Mouse (Mus musculus) hindbrain, embryonic 13.5 days (tissue): ENCODE data around the gene Pmm2. TPM values are rescaled to one million over a fixed set of nuclear protein-coding genes. Genes with fewer than 3 reads are reported as not detected.

ENCODE experiments used
- ATAC-seq: fragments of 200-750 bp; cut with Nextera tagmentation; 2 replicates; pipeline ENCODE4 v1.8.0; 2017; ENCODE audit warnings: moderate TSS enrichment; ENCODE audit not compliant: low FRiP score
- H3K27ac ChIP-seq: fragments of 300-500 bp; sonication (generic); 2 replicates; pipeline ENCODE4 v1.5.1; 2015; ENCODE audit warnings: inconsistent platforms, mild to moderate bottlenecking, moderate library complexity
- H3K27me3 ChIP-seq: fragments of 300-500 bp; sonication (generic); 2 replicates; pipeline ENCODE4 v1.6.1; 2015; ENCODE audit warnings: mild to moderate bottlenecking, inconsistent platforms
- H3K36me3 ChIP-seq: fragments of 300-500 bp; sonication (generic); 2 replicates; pipeline ENCODE4 v1.6.1; 2015; ENCODE audit warnings: mild to moderate bottlenecking, inconsistent platforms
- H3K4me1 ChIP-seq: fragments of 300-500 bp; sonication (generic); replicated peaks from 2 replicates; pipeline ENCODE4 v1.6.1; 2015; ENCODE audit warnings: inconsistent platforms
- H3K4me2 ChIP-seq: fragments of 300-500 bp; sonication (generic); 2 replicates; pipeline ENCODE4 v1.6.1; 2015; ENCODE audit warnings: inconsistent platforms, mild to moderate bottlenecking, moderate library complexity
- H3K4me3 ChIP-seq: fragments of 300-500 bp; sonication (generic); 2 replicates; pipeline ENCODE4 v1.5.1; 2015; ENCODE audit warnings: mild to moderate bottlenecking, inconsistent platforms
- H3K9ac ChIP-seq: fragments of 300-500 bp; sonication (generic); 2 replicates; pipeline ENCODE4 v1.6.1; 2015; ENCODE audit warnings: mild to moderate bottlenecking, inconsistent platforms
- H3K9me3 ChIP-seq: fragments of 300-500 bp; sonication (generic); 2 replicates; pipeline ENCODE4 v1.6.1; 2016; ENCODE audit warnings: inconsistent platforms
- WGBS: fragments of 180-500 bp; shearing (Covaris S2); methylation state at CpG from one replicate; pipeline ENCODE4 v1.1.7; 2015; 5-methylcytosine and 5-hydroxymethylcytosine counted together
- polyA plus RNA-seq: library from polyadenylated mRNA; unstranded; fragments of >200 nt; fragmentation: Nextera tagmentation; extraction: Ambion mirVana; gene quantifications from 2 replicates; pipeline ENCODE4 v1.2.1, GENCODE M21; 2015

The Pmm2 gene
- polyA plus RNA-seq, 1 experiment from 2014 or later, result 49.3 TPM

- Histone ChIP-seq H3K9me3 (no peaks in the 10 kb centered on the region), H3K4me3 (no peak overlapping the region), H3K4me2 (no peak overlapping the region), H3K36me3 (peaks cover 73% of the 10 kb centered on the region), H3K27ac (peak overlapping the region; percentile 44; the same call in 1 of the 2 replicates), H3K27me3 (no peaks in the 10 kb centered on the region), H3K4me1 (peaks cover 51% of the 10 kb centered on the region), H3K9ac (no peak overlapping the region)
- ATAC-seq, result no peak
- WGBS, result 81% methylated on average over 2 of the region's 2 CpGs
These were observed 25.5 kb downstream of the Pmm2 start for GRCm38 (mm10) chr16:8663022-8663421.

GRCm38 (mm10) chr16:8663606-8664539, 26.4 kb downstream of the Pmm2 start:
- Histone ChIP-seq H3K4me1 (peaks cover 59% of the 10 kb centered on the region), H3K4me3 (no peak overlapping the region), H3K27ac (peak overlapping the region; percentile 44)

GRCm38 (mm10) chr16:8665367-8665766, 27.9 kb downstream of the Pmm2 start:
- H3K27ac ChIP-seq, result no peak overlapping the region
- H3K4me2 ChIP-seq, result no peak overlapping the region
- no peak overlapping the region for H3K4me3 ChIP-seq
- ATAC-seq, result no peak
- H3K4me1 ChIP-seq, result peaks cover 73% of the 10 kb centered on the region
- no peak overlapping the region for H3K9ac ChIP-seq
- peaks cover 50% of the 10 kb centered on the region for H3K36me3 ChIP-seq
- WGBS, result 86% methylated on average over 5 of the region's 5 CpGs
- no peaks in the 10 kb centered on the region for H3K27me3 ChIP-seq
- H3K9me3 ChIP-seq, result no peaks in the 10 kb centered on the region

More at GRCm38 (mm10) chr16:8663606-8664539, 26.4 kb downstream of the Pmm2 start:
- no peak overlapping the region for H3K9ac ChIP-seq
- H3K36me3 ChIP-seq, result peaks cover 65% of the 10 kb centered on the region
- H3K9me3 ChIP-seq, result no peaks in the 10 kb centered on the region
- ATAC-seq, result no peak
- H3K4me2 ChIP-seq, result no peak overlapping the region
- 81% methylated on average over 24 of the region's 24 CpGs for WGBS
- H3K27me3 ChIP-seq, result no peaks in the 10 kb centered on the region

- H3K9me3 ChIP-seq, result no peaks in the 10 kb centered on the region
- no peak overlapping the region for H3K27ac ChIP-seq
- peaks cover 41% of the 10 kb centered on the region for H3K36me3 ChIP-seq
- peaks cover 80% of the 10 kb centered on the region for H3K4me1 ChIP-seq
- no peak overlapping the region for H3K4me3 ChIP-seq
- no peaks in the 10 kb centered on the region for H3K27me3 ChIP-seq
- WGBS, result 70% methylated on average over 2 of the region's 2 CpGs
- no peak overlapping the region for H3K4me2 ChIP-seq
- peak overlapping the region; percentile 5; the same call in 1 of the 2 replicates for H3K9ac ChIP-seq
- ATAC-seq, result no peak
These were observed 29.0 kb downstream of the Pmm2 start for GRCm38 (mm10) chr16:8666452-8666851.

- 87% methylated on average over 7 of the region's 7 CpGs for WGBS
- Histone ChIP-seq H3K27ac (no peak overlapping the region), H3K36me3 (peaks cover 33% of the 10 kb centered on the region), H3K4me2 (peak overlapping the region; percentile 88; the same call in 1 of the 2 replicates), H3K4me3 (no peak overlapping the region), H3K4me1 (peaks cover 80% of the 10 kb centered on the region), H3K9ac (peak overlapping the region; percentile 19; the same call in 1 of the 2 replicates), H3K9me3 (no peaks in the 10 kb centered on the region), H3K27me3 (no peaks in the 10 kb centered on the region)
- ATAC-seq, result no peak
These were observed 29.8 kb downstream of the Pmm2 start for GRCm38 (mm10) chr16:8667261-8667660.

- 75% methylated on average over 4 of the region's 4 CpGs for WGBS
- H3K36me3 ChIP-seq, result peaks cover 27% of the 10 kb centered on the region
- peak overlapping the region; percentile 19; the same call in 1 of the 2 replicates for H3K9ac ChIP-seq
- no peak for ATAC-seq
- H3K4me3 ChIP-seq, result no peak overlapping the region
- peak overlapping the region; percentile 88; the same call in 1 of the 2 replicates for H3K4me2 ChIP-seq
- no peaks in the 10 kb centered on the region for H3K9me3 ChIP-seq
- H3K27me3 ChIP-seq, result no peaks in the 10 kb centered on the region; the same call in 1 of the 2 replicates
- peaks cover 80% of the 10 kb centered on the region for H3K4me1 ChIP-seq
- H3K27ac ChIP-seq, result no peak overlapping the region
These were observed 30.3 kb downstream of the Pmm2 start for GRCm38 (mm10) chr16:8667814-8668213.

- Histone ChIP-seq H3K4me3 (no peak overlapping the region), H3K27ac (peak overlapping the region; percentile 86; the same call in 1 of the 2 replicates), H3K9me3 (no peaks in the 10 kb centered on the region), H3K4me1 (peaks cover 75% of the 10 kb centered on the region), H3K36me3 (peaks cover 21% of the 10 kb centered on the region), H3K4me2 (peak overlapping the region; percentile 88), H3K27me3 (peaks cover under 1% of the 10 kb centered on the region), H3K9ac (peak overlapping the region; percentile 89; the same call in 1 of the 2 replicates)
- WGBS, result 42% methylated on average over 2 of the region's 2 CpGs
- no peak for ATAC-seq
These were observed 30.9 kb downstream of the Pmm2 start for GRCm38 (mm10) chr16:8668386-8668785.

- ATAC-seq, result no peak
- H3K4me1 ChIP-seq, result peaks cover 64% of the 10 kb centered on the region
- no peaks in the 10 kb centered on the region for H3K9me3 ChIP-seq
- peaks cover 8% of the 10 kb centered on the region for H3K27me3 ChIP-seq
- H3K4me2 ChIP-seq, result peak overlapping the region; percentile 88
- peaks cover 12% of the 10 kb centered on the region for H3K36me3 ChIP-seq
- peak overlapping the region; percentile 86 for H3K27ac ChIP-seq
- peak overlapping the region; percentile 89 for H3K9ac ChIP-seq
- peak overlapping the region; percentile 87 for H3K4me3 ChIP-seq
- WGBS, result 43% methylated on average over 5 of the region's 5 CpGs
These were observed 32.0 kb downstream of the Pmm2 start for GRCm38 (mm10) chr16:8669432-8669831.

GRCm38 (mm10) chr16:8670041-8671035, 32.9 kb downstream of the Pmm2 start:
- H3K9ac ChIP-seq, result peak overlapping the region; percentile 89
- H3K36me3 ChIP-seq, result peaks cover 10% of the 10 kb centered on the region
- peak; percentile 49 for ATAC-seq
- H3K4me1 ChIP-seq, result peaks cover 55% of the 10 kb centered on the region
- WGBS, result 6% methylated on average over 13 of the region's 15 CpGs
- H3K27ac ChIP-seq, result peak overlapping the region; percentile 86
- H3K4me2 ChIP-seq, result peak overlapping the region; percentile 88
- no peaks in the 10 kb centered on the region for H3K9me3 ChIP-seq
- H3K27me3 ChIP-seq, result peaks cover 8% of the 10 kb centered on the region
- peak overlapping the region; percentile 87 for H3K4me3 ChIP-seq

- Histone ChIP-seq H3K9me3 (no peaks in the 10 kb centered on the region), H3K4me2 (peak within 1 kb of the TSS; percentile 88), H3K27me3 (peaks cover 8% of the 10 kb centered on the region), H3K4me1 (peaks cover 42% of the 10 kb centered on the region), H3K36me3 (no peaks in the 10 kb centered on the region), H3K9ac (peak within 1 kb of the TSS; percentile 89), H3K4me3 (peak within 1 kb of the TSS; percentile 87), H3K27ac (peak within 1 kb of the TSS; percentile 86)
- under 1% methylated on average over 66 of the region's 67 CpGs for WGBS
- ATAC-seq, result peak; percentile 91
These were observed 34.3 kb downstream of the Pmm2 start, which contains the start of gene Carhsp1 for GRCm38 (mm10) chr16:8671551-8672349. Carhsp1 (minus strand) TSS chr16:8672155.

- Histone ChIP-seq H3K9ac (peak overlapping the region; percentile 89), H3K4me3 (peak overlapping the region; percentile 87), H3K4me2 (peak overlapping the region; percentile 88), H3K36me3 (no peaks in the 10 kb centered on the region), H3K4me1 (peaks cover 36% of the 10 kb centered on the region), H3K27ac (peak overlapping the region; percentile 86), H3K27me3 (peaks cover 8% of the 10 kb centered on the region), H3K9me3 (no peaks in the 10 kb centered on the region)
- ATAC-seq, result no peak
- under 1% methylated on average over 18 of the region's 18 CpGs for WGBS
These were observed 34.8 kb downstream of the Pmm2 start for GRCm38 (mm10) chr16:8672350-8672687.
